Comparison of ENCODE assay signal across 8 mouse cellular contexts in genomic region chr9:63959129-63959932, GRCm38 (mm10).
A peak's percentile ranks its signal among the peaks of the same experiment; 100 is the strongest.
DNase-seq lines count a peak whose midpoint lies in the region; ATAC-seq and TF ChIP-seq lines count a peak whose summit lies in the region.

No protein-coding gene starts in this region.

- H3K27me3 ChIP-seq in cerebellum, adult 2 months (ENCODE audit: control insufficient read depth, insufficient read depth, low read length): no peaks in the 10 kb centered on the region
- no peaks in the 10 kb centered on the region for H3K27me3 ChIP-seq in heart, embryonic 10.5 days (ENCODE audit: insufficient read depth, poor library complexity, severe bottlenecking)
- H3K27me3 ChIP-seq in kidney, embryonic 15.5 days: no peaks in the 10 kb centered on the region
- no peaks in the 10 kb centered on the region for H3K27me3 ChIP-seq in small intestine, adult 2 months (ENCODE audit: control insufficient read depth, insufficient read depth, low read length)

- no peak for TF ChIP-seq POLR2A in cerebellum, adult 2 months (IDR thresholded peaks at IDR 0.05; ENCODE audit: borderline replicate concordance, insufficient read depth, low read length)
- TF ChIP-seq POLR2A in small intestine, adult 2 months (IDR thresholded peaks at IDR 0.05; ENCODE audit: low read depth, low read length): no peak

- H3K36me3 ChIP-seq in heart, embryonic 10.5 days: peaks cover 24% of the 10 kb centered on the region
- H3K36me3 ChIP-seq in kidney, embryonic 15.5 days: peaks cover under 1% of the 10 kb centered on the region; the same call in 1 of the 2 replicates
- H3K36me3 ChIP-seq in small intestine, adult 2 months (ENCODE audit: control insufficient read depth, insufficient read depth, low read length): no peaks in the 10 kb centered on the region

- peak; percentile 34; the same call in 1 of the 2 replicates for ATAC-seq in kidney, embryonic 15.5 days (replicated peaks; ENCODE audit: low FRiP score)

- peaks cover 8% of the 10 kb centered on the region; the same call in 1 of the 2 replicates for H3K4me1 ChIP-seq in cerebellum, adult 2 months (ENCODE audit: control insufficient read depth, insufficient read depth, low read length)
- peaks cover 50% of the 10 kb centered on the region for H3K4me1 ChIP-seq in brown adipose tissue, adult 24 weeks (ENCODE audit: control insufficient read depth, insufficient read depth, insufficient read length, low read length)
- H3K4me1 ChIP-seq in heart, embryonic 10.5 days: peaks cover 98% of the 10 kb centered on the region
- peaks cover 87% of the 10 kb centered on the region for H3K4me1 ChIP-seq in kidney, embryonic 15.5 days
- peaks cover 4% of the 10 kb centered on the region; the same call in 1 of the 2 replicates for H3K4me1 ChIP-seq in small intestine, adult 2 months (ENCODE audit: control insufficient read depth, insufficient read depth, insufficient read length, low read length)

- peak in 1 of 2 experiments; percentile 14 for DNase-seq in cerebellum, adult 2 months
- DNase-seq in cerebellum, adult 9-11 months: no peak
- DNase-seq in heart, embryonic 10.5 days (ENCODE audit: low spot score): no peak
- DNase-seq in lung, postnatal 10 days: peak; percentile 80
- DNase-seq in cerebellum, postnatal 36 days: no peak

- H3K9ac ChIP-seq in kidney, embryonic 15.5 days: peak overlapping the region; percentile 33; the same call in 1 of the 2 replicates

- no peak overlapping the region for H3K27ac ChIP-seq in cerebellum, adult 2 months (ENCODE audit: insufficient read depth, low read length)
- peak overlapping the region; percentile 64 for H3K27ac ChIP-seq in brown adipose tissue, adult 24 weeks (replicated peaks; ENCODE audit: low read depth, low read length)
- peak overlapping the region; percentile 90 for H3K27ac ChIP-seq in heart, embryonic 10.5 days
- H3K27ac ChIP-seq in kidney, embryonic 15.5 days: peak overlapping the region; percentile 87
- H3K27ac ChIP-seq in small intestine, adult 2 months (ENCODE audit: insufficient read depth, low read depth, low read length): peak overlapping the region; percentile 56

- peak; percentile 15; the same call in 1 of the 2 replicates for TF ChIP-seq CTCF in cerebellum, adult 2 months (IDR thresholded peaks at IDR 0.05; ENCODE audit: borderline replicate concordance, insufficient read depth, low read depth, low read length)
- TF ChIP-seq CTCF in small intestine, adult 2 months (IDR thresholded peaks at IDR 0.05; ENCODE audit: extremely low read depth, insufficient read length, insufficient replicate concordance, low read depth, low read length): peak; percentile 55; the same call in 1 of the 2 replicates

- WGBS in cerebellum, adult 2 months: 80% methylated on average over 17 of the region's 17 CpGs
- WGBS in heart, embryonic 10.5 days: 24% methylated on average over 17 of the region's 17 CpGs
- WGBS in kidney, embryonic 15.5 days: 30% methylated on average over 17 of the region's 17 CpGs
- 69% methylated on average over 17 of the region's 17 CpGs for WGBS in small intestine, adult 2 months

- H3K4me2 ChIP-seq in kidney, embryonic 15.5 days: peak overlapping the region; percentile 31

- no peak overlapping the region for H3K4me3 ChIP-seq in cerebellum, adult 2 months (replicated peaks; ENCODE audit: insufficient read depth, low read depth, low read length)
- H3K4me3 ChIP-seq in brown adipose tissue, adult 24 weeks (ENCODE audit: insufficient read depth, low read depth, low read length): no peak overlapping the region
- peak overlapping the region; percentile 42 for H3K4me3 ChIP-seq in heart, embryonic 10.5 days
- no peak overlapping the region for H3K4me3 ChIP-seq in kidney, embryonic 15.5 days (replicated peaks)
- H3K4me3 ChIP-seq in small intestine, adult 2 months (ENCODE audit: low read depth, low read length): no peak overlapping the region

- no peaks in the 10 kb centered on the region for H3K9me3 ChIP-seq in heart, embryonic 10.5 days
- H3K9me3 ChIP-seq in kidney, embryonic 15.5 days (replicated peaks): no peaks in the 10 kb centered on the region
